Mouse (Mus musculus): ENCODE measurements around the gene Rhoq.
A peak's percentile ranks its signal among the peaks of the same experiment; 100 is the strongest.

Rhoq gene

DNA sequence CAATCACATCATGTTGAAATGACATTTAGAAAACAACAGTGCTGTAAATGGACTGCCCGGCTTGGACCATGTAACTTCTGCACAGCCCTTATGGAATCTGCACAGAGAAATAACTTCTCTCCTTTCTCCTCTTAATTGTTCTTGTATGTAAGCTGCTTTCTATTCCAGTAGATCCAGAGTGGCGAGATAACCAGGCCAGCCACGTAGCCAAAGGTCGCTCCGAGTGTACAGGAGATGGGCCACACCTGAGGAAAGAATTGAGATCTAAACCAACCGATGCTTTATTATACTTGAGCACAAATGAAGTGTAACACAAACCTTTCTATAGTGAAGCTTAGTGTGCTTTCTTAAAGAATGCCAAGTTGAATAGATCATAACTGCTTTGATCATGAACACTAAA, 34.4 kb downstream of the Rhoq start:
- DNase-seq (ENCODE audit: low spot score in 2 of 2): no peak

DNA sequence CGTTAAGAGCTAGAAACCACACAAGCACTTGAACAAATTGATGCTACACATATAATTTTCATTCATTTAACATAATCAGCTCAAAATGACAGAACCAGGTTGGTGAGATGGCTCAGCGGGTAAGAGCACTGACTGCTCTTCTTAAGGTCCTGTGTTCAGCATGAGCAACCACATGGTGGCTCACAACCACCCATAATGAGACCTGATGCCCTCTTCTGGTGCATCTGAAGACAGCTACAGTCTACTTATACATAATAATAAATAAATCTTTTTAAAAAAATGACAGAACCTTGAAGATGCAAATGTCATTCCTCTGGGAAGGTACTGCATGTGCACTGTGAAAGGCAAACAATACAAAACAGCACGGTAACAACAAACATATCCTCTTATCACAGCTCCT, 46.1 kb downstream of the Rhoq start:
- no peak for DNase-seq (ENCODE audit: low spot score in 2 of 2)

- peak; percentile 64 to 67 for DNase-seq (ENCODE audit: low spot score in 2 of 2)
Measured at GRCm38 (mm10) chr17:87011301-87012019, 48.6 kb downstream of the Rhoq start.

DNA sequence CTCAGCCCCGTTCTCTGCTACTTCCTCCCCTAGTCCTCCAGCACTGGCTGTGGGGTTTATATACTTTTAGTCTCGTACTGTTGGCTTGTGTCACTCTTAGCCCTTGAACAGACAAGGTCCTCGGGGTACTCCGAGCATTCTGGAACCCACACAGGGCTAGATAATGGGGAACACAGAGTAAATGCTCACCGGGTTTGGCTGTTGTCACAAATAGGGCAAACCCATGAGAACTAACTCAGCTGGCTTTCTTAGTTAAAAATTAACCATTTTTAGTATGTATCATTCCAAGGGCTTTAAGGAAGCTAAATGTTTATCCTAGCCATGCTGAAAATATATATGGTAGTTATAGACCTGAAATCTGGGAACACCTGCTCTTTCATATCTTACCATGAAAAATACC, 56.8 kb downstream of the Rhoq start:
- no peak for DNase-seq (ENCODE audit: low spot score in 2 of 2)

DNA sequence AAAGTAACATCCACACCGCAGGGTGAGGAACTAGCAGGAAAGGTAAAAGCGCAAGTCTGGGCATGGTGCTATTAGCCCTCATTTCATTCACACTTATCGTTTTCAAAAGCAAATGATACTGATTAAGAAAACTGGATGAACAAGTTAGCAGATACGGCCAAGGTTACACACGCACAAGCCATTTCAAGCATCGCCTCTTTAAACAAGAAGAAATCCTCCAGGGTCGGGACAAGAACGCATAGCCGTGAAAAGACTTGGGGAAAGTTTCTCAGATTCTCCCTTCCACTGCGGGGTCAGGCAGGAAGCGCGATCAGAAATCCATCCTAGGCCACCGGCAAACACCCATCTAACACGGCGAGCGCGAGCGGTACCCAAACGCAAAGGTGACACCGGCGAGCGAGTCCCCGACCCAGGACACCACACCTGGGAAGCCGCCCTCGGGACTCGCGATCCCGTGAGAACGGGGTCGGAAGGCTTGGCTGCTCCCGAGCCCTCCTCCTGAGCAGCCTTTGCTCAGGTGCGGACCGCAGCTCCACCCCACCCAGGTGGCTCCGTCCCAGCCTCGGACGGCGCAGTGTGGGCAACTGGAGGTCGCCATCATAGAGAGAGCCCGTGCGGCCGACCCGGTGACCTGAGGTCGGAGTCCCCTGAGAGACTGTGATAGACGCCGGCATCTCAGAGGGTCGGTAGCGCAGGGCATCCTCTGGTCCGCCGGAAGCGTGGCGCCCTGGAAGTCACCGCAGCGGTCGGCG, 61.8 kb downstream of the Rhoq start:
- DNase-seq (ENCODE audit: low spot score in 2 of 2): no peak

DNA sequence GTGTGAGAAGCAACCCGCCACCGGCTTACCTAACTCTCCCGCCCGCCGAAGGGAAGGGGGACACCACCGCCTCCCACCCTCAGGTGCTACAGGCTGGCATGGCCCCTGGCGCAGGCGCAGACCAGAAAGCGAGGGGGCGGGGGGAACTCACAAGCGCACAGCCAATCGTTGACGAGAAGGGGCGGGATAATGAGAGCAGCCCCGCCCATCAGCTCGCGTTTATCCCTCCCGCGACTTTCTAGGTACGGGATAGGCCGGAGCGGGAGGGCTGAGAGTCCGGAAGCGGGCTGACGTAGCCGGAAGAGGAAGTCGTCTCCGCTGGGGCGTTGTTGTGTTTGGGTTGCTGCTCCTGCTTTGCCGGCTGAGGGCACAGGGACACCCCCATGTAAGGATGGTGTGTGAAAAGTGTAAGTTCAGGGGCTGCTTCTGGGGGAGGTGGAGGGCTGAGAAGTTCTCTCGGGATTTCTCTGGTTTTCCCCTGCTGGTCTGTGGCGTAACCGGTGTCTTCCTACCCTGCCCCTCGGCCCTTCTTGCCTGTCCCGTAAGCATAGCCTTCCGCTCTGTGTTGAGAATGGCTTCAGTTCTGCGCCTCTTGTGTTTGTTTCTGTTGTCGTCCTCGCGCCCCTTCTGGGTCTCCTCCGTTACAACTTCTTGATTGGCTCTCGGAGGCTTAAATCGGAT, 62.5 kb downstream of the Rhoq start, which contains the start of the genes Pigf and Cript:
Pigf (minus strand) TSS at position 138 of the 681 bp plus-strand sequence.
Cript (plus strand) TSS at position 282 of the 681 bp plus-strand sequence.
- peak; percentile 96 to 98 for DNase-seq (ENCODE audit: low spot score in 2 of 2)

- no peak for DNase-seq (ENCODE audit: low spot score in 2 of 2)
Measured at GRCm38 (mm10) chr17:87036141-87037073, 73.5 kb downstream of the Rhoq start.

DNA sequence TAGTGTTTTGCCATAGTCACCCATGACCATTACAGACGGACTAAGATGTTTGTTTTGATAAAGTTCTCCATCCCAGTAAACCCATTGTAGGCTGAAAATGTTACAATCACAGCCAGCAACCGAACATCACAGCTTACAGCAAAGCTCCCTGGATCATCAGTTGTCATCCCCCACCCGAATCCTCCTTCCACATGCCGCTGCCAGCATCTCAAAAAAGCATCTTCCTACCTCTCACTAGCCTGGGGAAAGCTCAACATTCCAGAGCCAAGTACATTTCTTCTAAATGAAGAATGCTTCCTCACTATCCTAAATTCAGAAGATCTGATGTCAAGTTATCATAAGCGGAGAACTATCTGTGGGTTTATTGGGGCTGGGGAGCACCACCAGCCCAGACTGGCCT, 75.6 kb downstream of the Rhoq start:
- peak; percentile 26 to 33 for DNase-seq (ENCODE audit: low spot score in 2 of 2)

GRCm38 (mm10) chr17:87041739-87042138, 78.9 kb downstream of the Rhoq start:
- DNase-seq (ENCODE audit: low spot score in 2 of 2): peak; percentile 59 to 62

DNA sequence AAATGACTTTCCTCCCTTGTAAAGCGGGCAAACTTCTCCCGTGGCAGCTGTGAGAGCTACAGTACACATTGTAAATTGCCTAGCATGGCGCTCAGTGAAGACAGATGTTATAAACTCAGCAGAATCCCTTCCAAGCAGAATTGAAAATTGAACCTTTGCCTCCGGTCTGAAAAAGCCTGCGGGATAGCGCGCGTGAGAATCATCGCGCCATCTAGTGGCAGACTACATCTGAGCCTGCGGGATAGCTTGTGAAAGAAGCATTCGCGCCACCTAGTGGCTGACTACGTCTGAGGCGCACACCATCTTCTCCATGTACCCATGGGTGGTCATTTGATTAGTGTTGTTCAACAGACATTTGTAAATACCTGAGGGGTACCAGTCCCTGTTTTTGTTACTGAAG, 81.5 kb downstream of the Rhoq start:
- peak; percentile 80 to 82 for DNase-seq (ENCODE audit: low spot score in 2 of 2)

DNA sequence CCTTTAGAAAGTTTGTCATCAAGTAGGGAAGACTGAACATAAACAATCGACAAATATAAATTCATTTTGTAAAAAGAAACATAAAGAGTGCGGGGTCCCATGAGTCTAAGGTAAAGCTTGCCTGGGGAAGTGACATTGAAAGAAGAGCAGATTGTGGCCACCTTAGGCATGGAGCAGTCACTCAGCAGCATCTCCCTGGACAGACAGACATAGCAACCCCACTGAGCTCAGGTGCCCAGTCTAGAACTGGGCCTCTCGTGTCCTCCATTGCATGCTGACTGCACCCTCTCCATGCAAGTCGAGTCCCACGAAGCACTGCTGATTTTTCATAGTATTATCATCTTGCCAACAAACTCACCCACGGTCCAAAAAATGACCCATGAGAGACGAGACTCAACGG, 81.9 kb downstream of the Rhoq start:
- no peak for DNase-seq (ENCODE audit: low spot score in 2 of 2)
